Mouse (Mus musculus): ENCODE measurements around the gene Map3k4. TPM values are rescaled to one million over a fixed set of nuclear protein-coding genes. Genes with fewer than 3 reads are reported as not detected.

The Map3k4 gene
- polyA plus RNA-seq, 1 experiment from 2014 or later = 39.2 TPM

- H3K27me3 ChIP-seq (ENCODE audit: control insufficient read depth, insufficient read depth, low read length) = no peaks in the 10 kb centered on the region
- H3K4me2 ChIP-seq (ENCODE audit: low read length) = no peak overlapping the region
- H3K4me3 ChIP-seq (ENCODE audit: control insufficient read depth in 1 of 2, insufficient read depth in 1 of 2, low read depth in 1 of 2, low read length in 2 of 2) = no peak overlapping the region
- peaks cover 59% of the 10 kb centered on the region for H3K36me3 ChIP-seq (ENCODE audit: control insufficient read depth, insufficient read depth, low read length)
- peaks cover 4 to 12% of the 10 kb centered on the region in 2 experiments for H3K4me1 ChIP-seq (ENCODE audit: control insufficient read depth in 2 of 2, insufficient read depth in 2 of 2, low read length in 2 of 2)
- no peak overlapping the region for H3K27ac ChIP-seq (replicated peaks in 1 of 2; ENCODE audit: control insufficient read depth in 1 of 2, insufficient read depth in 1 of 2, low read depth in 2 of 2, low read length in 2 of 2)
- 89% methylated on average over 7 of the region's 7 CpGs for WGBS
- no peak for ATAC-seq (ENCODE audit: insufficient number of reproducible peaks, insufficient read depth, low FRiP score, low read depth)
- no peaks in the 10 kb centered on the region for H3K9me3 ChIP-seq (ENCODE audit: control insufficient read depth, low read length)
- H3K9ac ChIP-seq (ENCODE audit: low read length) = no peak overlapping the region
Measured at GRCm38 (mm10) chr17:12261376-12261775, 57.2 kb downstream of the Map3k4 start.

GRCm38 (mm10) chr17:12259957-12260356 lies 58.6 kb downstream of the Map3k4 start:
- peaks cover 0 to 4% of the 10 kb centered on the region in 2 experiments; a peak in 3 of 4 replicates for H3K4me1 ChIP-seq (ENCODE audit: control insufficient read depth in 2 of 2, insufficient read depth in 2 of 2, low read length in 2 of 2)
- H3K27ac ChIP-seq (replicated peaks in 1 of 2; ENCODE audit: control insufficient read depth in 1 of 2, insufficient read depth in 1 of 2, low read depth in 2 of 2, low read length in 2 of 2) = no peak overlapping the region
- WGBS = 86% methylated on average over 8 of the region's 8 CpGs
- H3K4me2 ChIP-seq (ENCODE audit: low read length) = no peak overlapping the region
- no peaks in the 10 kb centered on the region for H3K9me3 ChIP-seq (ENCODE audit: control insufficient read depth, low read length)
- no peak overlapping the region for H3K4me3 ChIP-seq (ENCODE audit: control insufficient read depth in 1 of 2, insufficient read depth in 1 of 2, low read depth in 1 of 2, low read length in 2 of 2)
- H3K9ac ChIP-seq (ENCODE audit: low read length) = no peak overlapping the region
- no peaks in the 10 kb centered on the region for H3K27me3 ChIP-seq (ENCODE audit: control insufficient read depth, insufficient read depth, low read length)
- no peak for ATAC-seq (ENCODE audit: insufficient number of reproducible peaks, insufficient read depth, low FRiP score, low read depth)
- H3K36me3 ChIP-seq (ENCODE audit: control insufficient read depth, insufficient read depth, low read length) = peaks cover 73% of the 10 kb centered on the region

- peaks cover 82% of the 10 kb centered on the region for H3K36me3 ChIP-seq (ENCODE audit: control insufficient read depth, insufficient read depth, low read length)
- H3K4me2 ChIP-seq (ENCODE audit: low read length) = no peak overlapping the region
- no peaks in the 10 kb centered on the region for H3K9me3 ChIP-seq (ENCODE audit: control insufficient read depth, low read length)
- no peak overlapping the region for H3K4me3 ChIP-seq (ENCODE audit: control insufficient read depth in 1 of 2, insufficient read depth in 1 of 2, low read depth in 1 of 2, low read length in 2 of 2)
- peaks cover 0 to 4% of the 10 kb centered on the region in 2 experiments; a peak in 2 of 4 replicates for H3K4me1 ChIP-seq (ENCODE audit: control insufficient read depth in 2 of 2, insufficient read depth in 2 of 2, low read length in 2 of 2)
- H3K27me3 ChIP-seq (ENCODE audit: control insufficient read depth, insufficient read depth, low read length) = no peaks in the 10 kb centered on the region
- WGBS = 69% methylated on average over 6 of the region's 6 CpGs
- ATAC-seq (ENCODE audit: insufficient number of reproducible peaks, insufficient read depth, low FRiP score, low read depth) = no peak
- no peak overlapping the region for H3K27ac ChIP-seq (replicated peaks in 1 of 2; ENCODE audit: control insufficient read depth in 1 of 2, insufficient read depth in 1 of 2, low read depth in 2 of 2, low read length in 2 of 2)
- no peak overlapping the region for H3K9ac ChIP-seq (ENCODE audit: low read length)
Measured at GRCm38 (mm10) chr17:12258517-12258916, 60.1 kb downstream of the Map3k4 start.

- no peak overlapping the region for H3K4me2 ChIP-seq (ENCODE audit: low read length)
- peaks cover 0 to 4% of the 10 kb centered on the region in 2 experiments; a peak in 2 of 4 replicates for H3K4me1 ChIP-seq (ENCODE audit: control insufficient read depth in 2 of 2, insufficient read depth in 2 of 2, low read length in 2 of 2)
- 89% methylated on average over 11 of the region's 11 CpGs for WGBS
- no peak for ATAC-seq (ENCODE audit: insufficient number of reproducible peaks, insufficient read depth, low FRiP score, low read depth)
- peaks cover 94% of the 10 kb centered on the region for H3K36me3 ChIP-seq (ENCODE audit: control insufficient read depth, insufficient read depth, low read length)
- peaks cover 10% of the 10 kb centered on the region for H3K9me3 ChIP-seq (ENCODE audit: control insufficient read depth, low read length)
- no peak overlapping the region for H3K9ac ChIP-seq (ENCODE audit: low read length)
- H3K27me3 ChIP-seq (ENCODE audit: control insufficient read depth, insufficient read depth, low read length) = no peaks in the 10 kb centered on the region
- H3K27ac ChIP-seq (replicated peaks in 1 of 2; ENCODE audit: control insufficient read depth in 1 of 2, insufficient read depth in 1 of 2, low read depth in 2 of 2, low read length in 2 of 2) = 0 out of 4 replicates have a peak overlapping the region, but pooled peaks of 1 of the 2 experiments have one; percentile 16
- H3K4me3 ChIP-seq (ENCODE audit: control insufficient read depth in 1 of 2, insufficient read depth in 1 of 2, low read depth in 1 of 2, low read length in 2 of 2) = no peak overlapping the region
Measured at GRCm38 (mm10) chr17:12256142-12256541, 62.5 kb downstream of the Map3k4 start.

GRCm38 (mm10) chr17:12250581-12250980 lies 68.0 kb downstream of the Map3k4 start:
- Histone ChIP-seq H3K27me3 (ENCODE audit: control insufficient read depth, insufficient read depth, low read length) (no peaks in the 10 kb centered on the region), H3K4me1 (ENCODE audit: control insufficient read depth in 2 of 2, insufficient read depth in 2 of 2, low read length in 2 of 2) (no peaks in the 10 kb centered on the region), H3K9me3 (ENCODE audit: control insufficient read depth, low read length) (peaks cover 10% of the 10 kb centered on the region), H3K36me3 (ENCODE audit: control insufficient read depth, insufficient read depth, low read length) (peaks cover 87% of the 10 kb centered on the region), H3K4me2 (ENCODE audit: low read length) (no peak overlapping the region), H3K9ac (ENCODE audit: low read length) (no peak overlapping the region), H3K4me3 (ENCODE audit: control insufficient read depth in 1 of 2, insufficient read depth in 1 of 2, low read depth in 1 of 2, low read length in 2 of 2) (no peak overlapping the region), H3K27ac (replicated peaks in 1 of 2; ENCODE audit: control insufficient read depth in 1 of 2, insufficient read depth in 1 of 2, low read depth in 2 of 2, low read length in 2 of 2) (no peak overlapping the region)
- WGBS = 91% methylated on average over 9 of the region's 9 CpGs
- no peak for ATAC-seq (ENCODE audit: insufficient number of reproducible peaks, insufficient read depth, low FRiP score, low read depth)

GRCm38 (mm10) chr17:12249783-12250504 lies 68.7 kb downstream of the Map3k4 start:
- H3K9me3 ChIP-seq (ENCODE audit: control insufficient read depth, low read length) = peaks cover 10% of the 10 kb centered on the region
- ATAC-seq (ENCODE audit: insufficient number of reproducible peaks, insufficient read depth, low FRiP score, low read depth) = no peak
- H3K4me3 ChIP-seq (ENCODE audit: control insufficient read depth in 1 of 2, insufficient read depth in 1 of 2, low read depth in 1 of 2, low read length in 2 of 2) = no peak overlapping the region
- H3K27me3 ChIP-seq (ENCODE audit: control insufficient read depth, insufficient read depth, low read length) = no peaks in the 10 kb centered on the region
- 94% methylated on average over 19 of the region's 19 CpGs for WGBS
- H3K27ac ChIP-seq (replicated peaks in 1 of 2; ENCODE audit: control insufficient read depth in 1 of 2, insufficient read depth in 1 of 2, low read depth in 2 of 2, low read length in 2 of 2) = no peak overlapping the region
- peaks cover 80% of the 10 kb centered on the region for H3K36me3 ChIP-seq (ENCODE audit: control insufficient read depth, insufficient read depth, low read length)
- no peak overlapping the region for H3K9ac ChIP-seq (ENCODE audit: low read length)
- H3K4me1 ChIP-seq (ENCODE audit: control insufficient read depth in 2 of 2, insufficient read depth in 2 of 2, low read length in 2 of 2) = no peaks in the 10 kb centered on the region
- H3K4me2 ChIP-seq (ENCODE audit: low read length) = no peak overlapping the region

GRCm38 (mm10) chr17:12240701-12241100 lies 77.9 kb downstream of the Map3k4 start:
- H3K27ac ChIP-seq (replicated peaks in 1 of 2; ENCODE audit: control insufficient read depth in 1 of 2, insufficient read depth in 1 of 2, low read depth in 2 of 2, low read length in 2 of 2) = no peak overlapping the region
- H3K9ac ChIP-seq (ENCODE audit: low read length) = no peak overlapping the region
- H3K9me3 ChIP-seq (ENCODE audit: control insufficient read depth, low read length) = no peaks in the 10 kb centered on the region
- no peaks in the 10 kb centered on the region for H3K4me1 ChIP-seq (ENCODE audit: control insufficient read depth in 2 of 2, insufficient read depth in 2 of 2, low read length in 2 of 2)
- H3K4me2 ChIP-seq (ENCODE audit: low read length) = no peak overlapping the region
- no peak overlapping the region for H3K4me3 ChIP-seq (ENCODE audit: control insufficient read depth in 1 of 2, insufficient read depth in 1 of 2, low read depth in 1 of 2, low read length in 2 of 2)
- no peak for ATAC-seq (ENCODE audit: insufficient number of reproducible peaks, insufficient read depth, low FRiP score, low read depth)
- H3K36me3 ChIP-seq (ENCODE audit: control insufficient read depth, insufficient read depth, low read length) = peaks cover 87% of the 10 kb centered on the region
- H3K27me3 ChIP-seq (ENCODE audit: control insufficient read depth, insufficient read depth, low read length) = no peaks in the 10 kb centered on the region
- WGBS = 95% methylated on average over 3 of the region's 3 CpGs

GRCm38 (mm10) chr17:12232724-12233123 lies 85.9 kb downstream of the Map3k4 start:
- no peak for ATAC-seq (ENCODE audit: insufficient number of reproducible peaks, insufficient read depth, low FRiP score, low read depth)
- H3K27ac ChIP-seq (replicated peaks in 1 of 2; ENCODE audit: control insufficient read depth in 1 of 2, insufficient read depth in 1 of 2, low read depth in 2 of 2, low read length in 2 of 2) = no peak overlapping the region
- no peak overlapping the region for H3K9ac ChIP-seq (ENCODE audit: low read length)
- H3K9me3 ChIP-seq (ENCODE audit: control insufficient read depth, low read length) = no peaks in the 10 kb centered on the region
- no peak overlapping the region for H3K4me2 ChIP-seq (ENCODE audit: low read length)
- H3K27me3 ChIP-seq (ENCODE audit: control insufficient read depth, insufficient read depth, low read length) = no peaks in the 10 kb centered on the region
- peaks cover 97% of the 10 kb centered on the region for H3K36me3 ChIP-seq (ENCODE audit: control insufficient read depth, insufficient read depth, low read length)
- no peaks in the 10 kb centered on the region for H3K4me1 ChIP-seq (ENCODE audit: control insufficient read depth in 2 of 2, insufficient read depth in 2 of 2, low read length in 2 of 2)
- WGBS = 93% methylated on average over 6 of the region's 6 CpGs
- H3K4me3 ChIP-seq (ENCODE audit: control insufficient read depth in 1 of 2, insufficient read depth in 1 of 2, low read depth in 1 of 2, low read length in 2 of 2) = no peak overlapping the region
